Mouse (Mus musculus) spleen, adult 2 months (tissue): ENCODE measurements around the gene Chrng. TPM values are rescaled to one million over a fixed set of nuclear protein-coding genes. Genes with fewer than 3 reads are reported as not detected.
A peak's percentile ranks its signal among the peaks of the same experiment; 100 is the strongest.

Experiments used
- DNase-seq, 2 experiments: peaks; one replicate each; pipeline versions ENCODE4 v3.0.0 to v3.0.0-alpha.2; 2012 to 2021; ENCODE audit warnings: low spot score in 2 of 2, low read depth in 1 of 2
- H3K27ac ChIP-seq: fragments of 200-500 bp; 2 replicates; pipeline ENCODE4 v1.5.1; 2012; ENCODE audit warnings: low read length, inconsistent platforms; ENCODE audit not compliant: insufficient read depth
- H3K27me3 ChIP-seq: fragments of 200-500 bp; 2 replicates; pipeline ENCODE4 v1.6.1; 2012; ENCODE audit warnings: mild to moderate bottlenecking, moderate library complexity, low read length, inconsistent platforms; ENCODE audit not compliant: control insufficient read depth, insufficient read depth
- H3K36me3 ChIP-seq: fragments of 200-500 bp; 2 replicates; pipeline ENCODE4 v1.6.1; 2012; ENCODE audit warnings: mild to moderate bottlenecking, low read length, inconsistent platforms; ENCODE audit not compliant: control insufficient read depth, insufficient read depth
- H3K4me1 ChIP-seq: fragments of 200-500 bp; 2 replicates; pipeline ENCODE4 v1.6.1; 2011; ENCODE audit warnings: inconsistent platforms; ENCODE audit not compliant: control insufficient read depth, insufficient read depth, insufficient read length
- H3K4me3 ChIP-seq: fragments of 200-500 bp; 2 replicates; pipeline ENCODE4 v1.5.1; 2011; ENCODE audit warnings: mild to moderate bottlenecking, inconsistent platforms; ENCODE audit not compliant: insufficient read depth, insufficient read length; ENCODE audit errors: extremely low read depth
- CTCF ChIP-seq: fragments of 200-500 bp; IDR thresholded peaks from 2 replicates; pipeline ENCODE4 v1.5.1; 2011; ENCODE audit warnings: mild to moderate bottlenecking, inconsistent platforms; ENCODE audit not compliant: insufficient read depth, insufficient read length, insufficient replicate concordance; ENCODE audit errors: extremely low read depth
- POLR2A ChIP-seq: fragments of 200-500 bp; IDR thresholded peaks from 2 replicates; pipeline ENCODE4 v1.6.1; 2011; ENCODE audit warnings: low read depth, low read length, inconsistent platforms
- WGBS: fragments of 180-500 bp; shearing (Covaris S2); methylation state at CpG from one replicate; pipeline ENCODE4 v1.1.7; 2018; 5-methylcytosine and 5-hydroxymethylcytosine counted together
- polyA plus RNA-seq: library from polyadenylated mRNA; depleted of rRNA; stranded (reverse); fragments of >200 nt; gene quantifications from 2 replicates; pipeline ENCODE4 v1.2.3, GENCODE M21; 2012

Gene Chrng
- polyA plus RNA-seq, 1 experiment: not detected

DNA sequence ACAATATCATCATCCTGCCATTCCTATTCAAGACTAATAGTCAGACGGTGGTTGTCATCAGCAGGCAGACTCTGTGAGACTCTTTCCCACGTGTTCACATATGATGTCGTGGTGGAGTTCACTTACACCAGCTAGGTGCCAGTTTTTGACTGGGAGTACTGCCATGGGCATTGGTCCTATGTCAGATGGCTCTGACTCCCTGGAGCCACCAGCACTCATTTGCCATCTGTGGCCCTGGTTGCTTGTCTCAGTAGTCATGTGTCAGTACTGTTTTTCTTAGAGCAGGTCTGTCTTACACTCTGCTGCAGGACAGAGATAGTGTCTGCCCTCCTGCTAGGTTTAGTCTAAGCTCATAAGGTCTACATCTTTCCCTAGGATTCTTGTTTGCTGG is 22.7 kb downstream of the Chrng start:
- H3K27me3 ChIP-seq: no peaks in the 10 kb centered on the region
- no peak for DNase-seq
- H3K4me3 ChIP-seq: no peak overlapping the region
- TF ChIP-seq POLR2A: no peak
- no peak for TF ChIP-seq CTCF
- 91% methylated on average over 3 of the region's 3 CpGs for WGBS
- peaks cover 47% of the 10 kb centered on the region for H3K36me3 ChIP-seq
- no peaks in the 10 kb centered on the region for H3K4me1 ChIP-seq
- no peak overlapping the region for H3K27ac ChIP-seq

DNA sequence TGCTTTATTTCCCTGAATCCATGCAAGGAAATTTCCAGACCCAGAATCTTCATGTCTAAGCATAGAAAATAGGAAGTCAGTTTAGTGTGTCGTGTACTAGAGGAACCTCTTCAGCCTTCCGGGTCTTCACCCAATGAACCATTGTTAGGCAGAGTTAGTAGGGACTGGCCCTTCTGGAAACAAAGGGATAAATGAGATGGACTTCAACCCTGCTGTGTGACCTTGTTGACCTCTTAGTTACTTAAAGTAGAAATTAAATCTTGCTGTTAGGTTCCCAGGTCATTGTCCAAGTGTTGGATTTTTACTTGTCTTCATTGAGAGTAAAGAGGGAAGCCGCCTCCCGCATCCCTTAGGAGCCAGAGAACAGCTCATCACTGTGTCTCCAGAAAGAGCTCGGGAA is 26.1 kb downstream of the Chrng start:
- TF ChIP-seq CTCF (no peak), POLR2A (no peak)
- 91% methylated on average over 5 of the region's 5 CpGs for WGBS
- Histone ChIP-seq H3K36me3 (peaks cover 40% of the 10 kb centered on the region), H3K27me3 (no peaks in the 10 kb centered on the region), H3K4me1 (no peaks in the 10 kb centered on the region), H3K27ac (no peak overlapping the region), H3K4me3 (no peak overlapping the region)
- DNase-seq: no peak

GRCm38 (mm10) chr1:87232197-87232596 is 27.7 kb downstream of the Chrng start:
- DNase-seq: no peak
- peaks cover 27% of the 10 kb centered on the region for H3K36me3 ChIP-seq
- 95% methylated on average over 7 of the region's 7 CpGs for WGBS

GRCm38 (mm10) chr1:87239056-87239455 is 34.6 kb downstream of the Chrng start:
- 90% methylated on average over 8 of the region's 8 CpGs for WGBS
- Histone ChIP-seq H3K27ac (no peak overlapping the region), H3K4me3 (no peak overlapping the region), H3K4me1 (no peaks in the 10 kb centered on the region), H3K36me3 (peaks cover 11% of the 10 kb centered on the region), H3K27me3 (no peaks in the 10 kb centered on the region)
- TF ChIP-seq CTCF: no peak
- no peak for TF ChIP-seq POLR2A
- no peak for DNase-seq

More at GRCm38 (mm10) chr1:87232197-87232596, 27.7 kb downstream of the Chrng start:
- Histone ChIP-seq H3K4me3 (no peak overlapping the region), H3K4me1 (no peaks in the 10 kb centered on the region), H3K27me3 (no peaks in the 10 kb centered on the region), H3K27ac (no peak overlapping the region)
- no peak for TF ChIP-seq CTCF
- no peak for TF ChIP-seq POLR2A

- Histone ChIP-seq H3K4me3 (no peak overlapping the region), H3K27me3 (no peaks in the 10 kb centered on the region), H3K27ac (no peak overlapping the region), H3K36me3 (peaks cover 7% of the 10 kb centered on the region), H3K4me1 (no peaks in the 10 kb centered on the region)
- no peak for DNase-seq
- no peak for TF ChIP-seq POLR2A
- no peak for TF ChIP-seq CTCF
- 94% methylated on average over 8 of the region's 8 CpGs for WGBS
Observed at GRCm38 (mm10) chr1:87243021-87243420, 38.6 kb downstream of the Chrng start.

- no peaks in the 10 kb centered on the region for H3K36me3 ChIP-seq
- no peaks in the 10 kb centered on the region for H3K4me1 ChIP-seq
- H3K27me3 ChIP-seq: no peaks in the 10 kb centered on the region
- TF ChIP-seq POLR2A (no peak), CTCF (no peak)
- no peak for DNase-seq
- no peak overlapping the region for H3K27ac ChIP-seq
- H3K4me3 ChIP-seq: no peak overlapping the region
- WGBS: 16% methylated on average over 1 of the region's 1 CpGs
Observed at GRCm38 (mm10) chr1:87245430-87245829, 41.0 kb downstream of the Chrng start.

GRCm38 (mm10) chr1:87245929-87246815 is 41.7 kb downstream of the Chrng start:
- WGBS: 26% methylated on average over 22 of the region's 22 CpGs
- DNase-seq: peak; percentile 15 to 65
- no peak overlapping the region for H3K27ac ChIP-seq
- TF ChIP-seq CTCF (peak; percentile 71; the same call in 1 of the 2 replicates), POLR2A (no peak)
- H3K4me1 ChIP-seq: no peaks in the 10 kb centered on the region
- H3K27me3 ChIP-seq: no peaks in the 10 kb centered on the region
- no peaks in the 10 kb centered on the region for H3K36me3 ChIP-seq
- peak overlapping the region; percentile 43; the same call in 1 of the 2 replicates for H3K4me3 ChIP-seq
